Mouse (Mus musculus): Measurements from ENCODE around the gene Fam222b.
"Not testable (repeated sequence)": the region's sequence is repeated elsewhere in the genome, so short reads cannot be mapped to it uniquely, and the experiment has no call there.

Gene Fam222b

GRCm38 (mm10) chr11:78094504-78095143 lies at the start of gene Fam222b:
TSS of gene Fam222b (plus strand) at chr11:78094660.
- DNase-seq (ENCODE audit: low read depth) = peak; percentile 91

DNA sequence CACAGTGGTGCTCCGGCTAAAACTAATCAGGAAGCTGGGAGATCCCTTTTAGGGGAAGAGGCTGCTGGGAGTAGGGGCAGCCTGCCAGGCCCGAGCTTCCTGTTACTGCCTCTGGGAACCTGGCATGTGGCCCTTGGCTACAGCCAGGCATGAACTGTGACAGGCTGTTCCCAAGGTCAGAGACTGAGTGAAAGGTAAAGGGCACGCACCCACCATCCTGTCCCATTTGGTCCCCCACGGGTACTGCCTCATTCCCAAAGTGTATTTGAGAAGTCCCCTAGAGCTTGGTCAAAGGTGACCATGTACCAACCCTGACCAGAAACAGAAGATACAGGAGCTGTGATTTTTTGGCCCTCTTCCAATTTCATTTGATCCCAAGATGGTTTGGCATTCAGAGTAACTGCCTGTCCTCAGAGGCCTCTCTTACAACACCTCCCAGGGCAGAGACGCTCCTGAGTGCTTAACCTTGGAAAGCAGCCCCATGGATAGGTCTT lies 49.7 kb upstream of the Fam222b start:
- DNase-seq (ENCODE audit: low read depth) = no peak

GRCm38 (mm10) chr11:78048637-78049036 lies 45.8 kb upstream of the Fam222b start:
- DNase-seq (ENCODE audit: low read depth) = not testable (repeated sequence)

DNA sequence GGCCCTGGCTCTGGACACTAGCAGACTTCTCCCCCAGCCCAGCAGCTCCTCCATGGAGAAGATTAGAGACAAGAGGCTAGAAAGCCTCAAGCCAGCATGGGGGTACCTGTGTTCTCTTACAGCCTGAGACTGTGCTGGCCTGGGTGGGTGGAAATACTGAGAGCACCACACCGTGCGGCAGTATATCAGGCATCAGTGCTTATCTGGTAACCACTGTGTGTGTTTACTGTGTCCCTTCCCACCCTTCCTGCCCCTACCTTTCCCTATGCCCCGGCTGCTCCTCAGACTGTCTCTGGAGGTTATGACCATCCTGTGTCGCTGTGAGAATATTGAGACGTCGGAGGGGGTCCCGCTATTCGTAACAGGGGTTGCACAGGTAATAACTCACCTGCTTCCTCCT lies 41.4 kb upstream of the Fam222b start:
- DNase-seq (ENCODE audit: low read depth) = no peak

GRCm38 (mm10) chr11:78056946-78057345 lies 37.5 kb upstream of the Fam222b start:
- DNase-seq (ENCODE audit: low read depth) = no peak

DNA sequence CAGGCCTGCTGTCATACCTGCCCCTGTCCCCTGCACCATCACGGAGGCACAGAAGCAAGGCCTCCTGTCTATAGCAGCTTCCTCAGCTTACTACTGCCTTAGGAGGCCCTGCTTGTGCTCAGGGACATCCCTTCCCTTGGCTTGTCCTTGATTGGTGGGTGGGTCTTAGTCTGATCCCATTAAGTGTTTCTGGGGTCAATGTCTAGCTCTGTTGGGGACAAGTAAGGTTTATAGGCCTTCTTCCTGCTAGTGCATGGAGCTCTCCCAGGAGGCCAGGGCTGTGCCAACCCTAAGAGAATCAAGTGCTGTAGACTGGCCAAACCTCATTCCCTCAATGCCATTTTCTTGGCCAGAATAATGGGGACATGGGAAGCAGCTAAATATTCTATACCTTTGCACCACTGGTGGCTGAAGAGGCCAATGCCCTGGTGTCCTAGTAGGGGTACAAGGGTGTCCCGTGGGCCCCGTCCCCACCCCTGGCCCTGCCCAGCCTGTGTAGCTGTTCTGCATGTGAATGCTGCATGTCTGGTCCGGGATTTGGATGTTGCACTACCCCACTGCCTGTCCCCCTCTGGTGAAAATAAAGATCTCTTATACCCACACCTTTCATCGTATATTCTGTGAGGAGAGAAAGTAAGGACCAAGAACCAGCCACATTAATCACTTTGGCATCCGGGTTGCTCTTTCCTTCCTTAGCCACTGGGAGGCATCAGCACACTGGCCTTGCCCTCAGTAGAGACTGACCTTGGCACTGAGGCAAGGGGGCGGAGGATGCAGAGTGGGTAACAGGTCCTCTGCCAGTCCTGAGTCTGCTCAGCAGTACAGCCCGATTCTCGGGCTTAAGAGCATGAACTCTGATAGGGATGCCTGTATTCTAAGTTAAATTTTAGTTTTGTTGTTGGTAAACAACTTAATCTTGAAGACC lies 34.4 kb upstream of the Fam222b start:
- DNase-seq (ENCODE audit: low read depth) = peak; percentile 59

DNA sequence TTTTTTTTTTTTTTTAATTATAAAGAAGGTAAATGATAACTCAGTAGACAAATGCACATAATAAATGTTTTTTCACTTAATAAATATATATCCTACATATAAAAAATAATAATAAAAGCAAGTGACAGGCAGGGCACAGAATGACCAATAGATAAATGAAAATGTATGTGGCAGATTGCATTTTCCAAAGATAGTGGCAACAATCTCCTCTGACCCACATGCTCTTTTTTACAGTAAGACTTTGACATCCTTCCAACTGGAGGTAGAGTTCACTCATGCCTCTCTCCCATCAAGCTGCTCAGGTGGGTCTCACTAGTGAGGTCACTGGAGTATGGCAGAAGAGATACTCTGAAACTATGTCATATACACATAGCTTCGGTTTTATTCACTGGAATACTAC lies 31.9 kb upstream of the Fam222b start:
- DNase-seq (ENCODE audit: low read depth) = no peak

GRCm38 (mm10) chr11:78065906-78066305 lies 28.6 kb upstream of the Fam222b start:
- DNase-seq (ENCODE audit: low read depth) = no peak

- DNase-seq (ENCODE audit: low read depth) = no peak
These were observed 27.8 kb upstream of the Fam222b start for GRCm38 (mm10) chr11:78066641-78067040.

GRCm38 (mm10) chr11:78067566-78067965 lies 26.9 kb upstream of the Fam222b start:
- no peak for DNase-seq (ENCODE audit: low read depth)

- no peak for DNase-seq (ENCODE audit: low read depth)
These were observed 25.3 kb upstream of the Fam222b start for GRCm38 (mm10) chr11:78069130-78069529.

- DNase-seq (ENCODE audit: low read depth) = no peak
These were observed 24.8 kb upstream of the Fam222b start for GRCm38 (mm10) chr11:78069646-78070045.

GRCm38 (mm10) chr11:78071938-78072337 lies 22.5 kb upstream of the Fam222b start:
- no peak for DNase-seq (ENCODE audit: low read depth)

GRCm38 (mm10) chr11:78072425-78073130 lies 21.9 kb upstream of the Fam222b start:
- DNase-seq (ENCODE audit: low read depth) = no peak

DNA sequence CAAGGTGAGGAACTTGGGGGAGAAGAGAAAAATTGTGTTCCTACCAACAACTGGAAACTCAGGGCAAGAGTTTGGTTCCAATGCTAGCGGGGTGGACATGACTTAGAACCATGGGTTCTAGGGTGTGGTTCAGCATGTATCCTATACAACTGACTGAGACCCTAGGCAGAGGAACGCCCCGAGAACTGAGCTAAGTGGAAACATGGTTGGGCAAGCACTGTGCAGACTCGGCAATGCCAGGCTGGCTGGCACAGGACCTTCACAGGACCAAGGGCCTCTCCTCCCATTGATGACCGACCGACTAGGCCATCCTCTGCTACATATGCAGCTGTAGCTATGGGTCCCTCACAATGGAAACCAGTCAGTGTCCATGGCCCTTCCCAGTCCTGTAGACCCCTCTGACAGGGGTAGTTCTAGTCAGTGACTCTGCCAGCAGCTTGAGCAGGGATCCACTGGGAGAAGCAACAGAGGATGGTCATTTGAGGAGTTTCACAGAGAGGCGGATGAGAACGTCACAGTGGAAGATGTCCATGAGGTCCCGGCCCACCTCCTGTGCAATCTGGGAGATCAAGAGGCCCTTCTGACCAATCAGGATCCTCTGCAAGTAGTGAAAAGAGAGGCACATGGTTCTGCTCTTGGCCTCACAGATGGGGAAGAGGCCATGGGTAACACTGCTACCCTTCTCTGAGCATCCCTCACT lies 20.7 kb upstream of the Fam222b start:
- DNase-seq (ENCODE audit: low read depth) = no peak

DNA sequence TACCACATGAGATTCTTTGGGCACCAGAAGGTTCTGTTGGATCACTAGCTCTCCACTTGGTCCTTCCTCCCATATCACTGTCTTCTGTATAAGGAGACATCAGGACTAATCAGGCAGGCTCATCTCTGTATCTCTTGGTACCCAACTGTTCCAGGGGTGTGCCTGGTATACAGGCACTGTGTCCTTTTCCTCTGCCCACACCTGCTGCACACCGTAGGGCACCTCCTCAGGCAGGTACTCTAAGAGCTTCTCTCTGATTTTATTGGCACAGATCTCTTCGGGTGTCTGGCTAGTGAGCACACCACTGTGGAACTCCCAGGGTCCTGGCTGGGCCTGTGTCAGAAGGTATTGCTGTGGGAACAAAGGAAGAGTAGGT lies 20.2 kb upstream of the Fam222b start:
- no peak for DNase-seq (ENCODE audit: low read depth)

- DNase-seq (ENCODE audit: low read depth) = no peak
These were observed 19.8 kb upstream of the Fam222b start for GRCm38 (mm10) chr11:78074666-78075065.

DNA sequence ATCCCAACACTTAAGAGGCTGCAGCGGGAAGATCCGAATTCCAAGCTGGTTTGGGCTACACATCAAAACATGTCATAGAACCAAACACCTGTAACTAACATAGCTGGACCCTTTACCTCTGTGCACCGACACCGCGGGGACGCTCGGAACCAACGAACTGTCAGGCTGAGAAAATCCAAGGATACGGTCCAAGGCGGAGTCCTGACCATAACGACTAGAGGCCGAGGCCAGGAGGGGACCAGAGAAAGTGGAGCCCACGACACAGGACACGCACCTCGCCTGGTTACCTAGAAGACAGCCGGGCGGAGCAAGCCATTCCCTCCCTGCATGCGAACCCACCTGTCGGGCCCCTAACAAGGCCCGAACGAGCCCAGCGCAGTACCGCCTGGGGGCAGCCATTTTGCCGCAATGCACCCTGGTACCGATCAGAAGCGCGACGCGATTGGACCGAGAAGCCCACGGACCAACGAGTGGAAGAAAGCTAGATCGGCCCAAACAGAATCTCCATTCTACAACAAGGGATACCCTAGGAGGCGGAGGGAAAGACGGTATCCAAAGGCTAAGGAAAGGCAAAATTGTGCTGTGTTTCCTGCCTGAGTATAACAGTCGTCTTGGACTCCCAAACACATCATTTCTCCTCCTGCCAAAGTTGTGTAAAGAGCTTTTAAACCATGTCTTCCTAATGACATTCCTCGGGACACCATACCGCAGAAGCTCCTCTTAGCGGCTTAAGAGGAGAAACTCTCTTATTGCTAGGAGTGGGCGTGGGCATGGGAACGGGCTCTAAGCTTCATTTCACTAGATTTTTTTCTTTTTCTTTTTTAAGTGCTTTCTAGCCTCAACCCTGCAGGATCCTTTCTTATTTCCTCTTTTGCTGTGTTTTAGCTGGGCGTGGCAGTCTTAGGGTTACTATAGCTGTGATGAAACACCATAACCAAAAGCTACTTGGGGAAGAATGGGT lies 14.2 kb upstream of the Fam222b start, which contains the start of gene Eral1:
Gene Eral1 (minus strand): TSS at position 423 of the 961 bp plus-strand sequence.
- peak; percentile 83 for DNase-seq (ENCODE audit: low read depth)

- DNase-seq (ENCODE audit: low read depth) = no peak
These were observed 10.9 kb upstream of the Fam222b start for GRCm38 (mm10) chr11:78083595-78083994.

DNA sequence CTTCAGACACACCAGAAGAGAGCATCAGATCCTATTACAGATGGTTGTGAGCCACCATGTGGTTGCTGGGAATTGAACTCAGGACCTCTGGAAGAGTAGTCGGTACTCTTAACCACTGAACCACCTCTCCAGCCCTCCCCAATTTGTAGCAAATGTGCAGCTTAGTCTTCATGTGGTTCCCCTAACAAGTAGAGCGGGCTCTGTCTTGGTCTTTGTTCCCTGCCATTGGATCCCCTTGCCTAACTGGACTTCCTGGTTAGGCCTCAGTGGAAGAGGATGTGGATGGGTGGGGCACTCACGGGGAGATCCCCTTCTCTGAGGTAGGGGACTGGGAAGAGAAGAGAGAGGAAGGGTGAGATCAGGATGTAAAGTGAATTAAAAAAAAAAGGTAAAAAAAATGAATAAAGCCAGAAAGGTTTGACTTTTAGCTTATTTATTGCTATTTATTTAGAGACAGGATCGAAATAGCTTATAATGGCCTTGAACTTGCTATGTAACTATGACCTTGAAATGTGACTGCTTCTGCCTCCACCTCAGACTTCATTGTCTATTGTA lies 7.5 kb upstream of the Fam222b start:
- DNase-seq (ENCODE audit: low read depth) = no peak

All from naive thymus-derived CD4-positive, alpha-beta T cell, adult 2 months (primary cell).